Mouse (Mus musculus) embryonic stem cell, embryonic (primary cell): ENCODE results near the gene Nmrk1.

Experiments used
- CTCF ChIA-PET, 4 experiments: fragments of 300-600 bp in 2 of 4; fragments of 350-600 bp in 2 of 4; sonication (Branson Sonifier 250); formaldehyde crosslinking; loops; one replicate each; lab custom pipeline; 2022; ENCODE audit warnings: inconsistent platforms in 2 of 4; lab: Charles Lee
- POLR2A ChIA-PET, 4 experiments: fragments of 300-600 bp in 2 of 4; fragments of 350-600 bp in 2 of 4; sonication (Branson Sonifier 250); formaldehyde crosslinking; loops; one replicate each; lab custom pipeline; 2022; ENCODE audit warnings: antibody characterized with exemption in 4 of 4, inconsistent platforms in 1 of 4; lab: Charles Lee

The Nmrk1 gene

GRCm38 (mm10) chr19:18654984-18655383 lies 23.2 kb downstream of the Nmrk1 start:
- POLR2A ChIA-PET, result interaction anchor here in 3 of 4 experiments (0.7 to 4.8 kb wide), 33 partner anchors 8 to 298 kb away, joined by 3 to 56 read pairs (median 6); partner anchors contain the start of genes Carnmt1 (in 3 of the 3), Nmrk1 (in 2 of the 3), Ostf1 (in 2 of the 3) and D030056L22Rik (in 1 of the 3)

GRCm38 (mm10) chr19:18655999-18656398 lies 24.2 kb downstream of the Nmrk1 start:
- POLR2A ChIA-PET, result interaction anchor here in 3 of 4 experiments (0.6 to 4.8 kb wide), 37 partner anchors 9 to 1233 kb away, joined by 3 to 56 read pairs (median 5); partner anchors contain the start of genes Carnmt1 (in 3 of the 3), Nmrk1 (in 3 of the 3), D030056L22Rik (in 2 of the 3) and Ostf1 (in 2 of the 3)
- CTCF ChIA-PET, result interaction anchor here in 1 of 4 experiments (2.0 kb wide), 1 partner anchor 17 kb away, joined by 10 read pairs; no protein-coding TSS in a partner anchor

More at GRCm38 (mm10) chr19:18654984-18655383, 23.2 kb downstream of the Nmrk1 start:
- CTCF ChIA-PET, result interaction anchor here in 3 of 4 experiments (1.5 to 2.0 kb wide), 3 partner anchors 15 to 16 kb away, joined by 6 to 10 read pairs (median 10); no protein-coding TSS in a partner anchor

- ChIA-PET CTCF (interaction anchor here in 3 of 4 experiments (0.6 to 1.0 kb wide), 3 partner anchors 19 to 20 kb away, joined by 3 read pairs; no protein-coding TSS in a partner anchor), POLR2A (interaction anchor here in 3 of 4 experiments (0.7 to 2.0 kb wide), 5 partner anchors 11 to 57 kb away, joined by 3 to 19 read pairs (median 4); partner anchors contain the start of genes Carnmt1 (in 2 of the 3), Nmrk1 (in 1 of the 3) and Ostf1 (in 1 of the 3))
These were observed 26.7 kb downstream of the Nmrk1 start for GRCm38 (mm10) chr19:18658473-18658872.

GRCm38 (mm10) chr19:18659349-18659748 lies 27.6 kb downstream of the Nmrk1 start:
- POLR2A ChIA-PET, result interaction anchor here (0.5 to 2.0 kb wide), 14 partner anchors 10 to 56 kb away, joined by 3 to 19 read pairs (median 4); partner anchors contain the start of genes Carnmt1 (in 2 of the 4), Nmrk1 (in 2 of the 4) and Ostf1 (in 2 of the 4)
- CTCF ChIA-PET, result interaction anchor here in 1 of 4 experiments (1.0 kb wide), 1 partner anchor 20 kb away, joined by 3 read pairs; no protein-coding TSS in a partner anchor

- CTCF ChIA-PET, result interaction anchor here in 1 of 4 experiments (1.4 to 1.5 kb wide), 2 partner anchors 14 to 21 kb away, joined by 3 read pairs; no protein-coding TSS in a partner anchor
- POLR2A ChIA-PET, result interaction anchor here in 2 of 4 experiments (0.5 to 2.6 kb wide), 10 partner anchors 9 to 54 kb away, joined by 3 to 19 read pairs (median 7); partner anchors contain the start of genes Carnmt1 (in 2 of the 2), Nmrk1 (in 1 of the 2) and Ostf1 (in 1 of the 2)
These were observed 28.7 kb downstream of the Nmrk1 start for GRCm38 (mm10) chr19:18660466-18660865.

- ChIA-PET CTCF (interaction anchor here in 3 of 4 experiments (1.1 to 1.5 kb wide), 4 partner anchors 15 to 22 kb away, joined by 3 read pairs; no protein-coding TSS in a partner anchor), POLR2A (interaction anchor here in 2 of 4 experiments (0.5 to 2.6 kb wide), 6 partner anchors 9 to 53 kb away, joined by 3 to 10 read pairs (median 4); partner anchors contain the start of genes Carnmt1 (in 2 of the 2), Nmrk1 (in 1 of the 2) and Ostf1 (in 1 of the 2))
These were observed 29.9 kb downstream of the Nmrk1 start for GRCm38 (mm10) chr19:18661683-18662082.

- ChIA-PET POLR2A (interaction anchor here in 3 of 4 experiments (1.0 to 2.9 kb wide), 8 partner anchors 9 to 56 kb away, joined by 3 to 10 read pairs (median 3); partner anchors contain the start of genes Nmrk1 (in 1 of the 3) and Ostf1 (in 1 of the 3)), CTCF (interaction anchor here in 1 of 4 experiments (1.4 kb wide), 1 partner anchor 24 kb away, joined by 3 read pairs; no protein-coding TSS in a partner anchor)
These were observed 32.2 kb downstream of the Nmrk1 start for GRCm38 (mm10) chr19:18663904-18664303.

- CTCF ChIA-PET, result no interaction called here
These were observed 35.2 kb downstream of the Nmrk1 start for GRCm38 (mm10) chr19:18666966-18667365.

GRCm38 (mm10) chr19:18669551-18669950 lies 37.8 kb downstream of the Nmrk1 start:
- POLR2A ChIA-PET, result interaction anchor here in 3 of 4 experiments (0.8 to 6.8 kb wide), 42 partner anchors 8 to 102 kb away, joined by 3 to 86 read pairs (median 7); partner anchors contain the start of genes Nmrk1 (in 3 of the 3), Ostf1 (in 3 of the 3) and D030056L22Rik (in 2 of the 3)
- CTCF ChIA-PET, result interaction anchor here in 2 of 4 experiments (1.1 to 1.7 kb wide), 2 partner anchors 30 kb away, joined by 4 to 11 read pairs; no protein-coding TSS in a partner anchor

More at GRCm38 (mm10) chr19:18666966-18667365, 35.2 kb downstream of the Nmrk1 start:
- POLR2A ChIA-PET, result no interaction called here

GRCm38 (mm10) chr19:18670608-18671007 lies 38.9 kb downstream of the Nmrk1 start, which contains the start of gene Carnmt1:
Gene Carnmt1 (plus strand): TSS chr19:18670764.
- ChIA-PET POLR2A (interaction anchor here (0.6 to 6.8 kb wide), 73 partner anchors 8 to 1518 kb away, joined by 3 to 86 read pairs (median 5); partner anchors contain the start of genes Nmrk1 (in 4 of the 4), Ostf1 (in 4 of the 4), D030056L22Rik (in 3 of the 4) and Rfk (in 1 of the 4)), CTCF (interaction anchor here in 2 of 4 experiments (1.0 to 1.7 kb wide), 4 partner anchors 16 to 31 kb away, joined by 4 to 11 read pairs (median 6); no protein-coding TSS in a partner anchor)

GRCm38 (mm10) chr19:18671056-18671741 lies 39.4 kb downstream of the Nmrk1 start:
- POLR2A ChIA-PET, result interaction anchor here (0.6 to 6.8 kb wide), 69 partner anchors 8 to 1518 kb away, joined by 3 to 86 read pairs (median 5); partner anchors contain the start of genes Nmrk1 (in 4 of the 4), Ostf1 (in 4 of the 4), D030056L22Rik (in 3 of the 4) and Rfk (in 1 of the 4)
- CTCF ChIA-PET, result interaction anchor here in 1 of 4 experiments (1.0 to 1.7 kb wide), 3 partner anchors 17 to 32 kb away, joined by 4 to 11 read pairs (median 7); no protein-coding TSS in a partner anchor

GRCm38 (mm10) chr19:18672498-18672897 lies 40.7 kb downstream of the Nmrk1 start:
- ChIA-PET CTCF (interaction anchor here in 2 of 4 experiments (0.9 to 1.4 kb wide), 3 partner anchors 15 to 33 kb away, joined by 3 to 7 read pairs (median 3); no protein-coding TSS in a partner anchor), POLR2A (interaction anchor here (0.6 to 6.8 kb wide), 39 partner anchors 10 to 1781 kb away, joined by 3 to 86 read pairs (median 6); partner anchors contain the start of genes Nmrk1 (in 3 of the 4), Ostf1 (in 3 of the 4) and D030056L22Rik (in 2 of the 4))

- ChIA-PET CTCF (interaction anchor here in 3 of 4 experiments (0.7 to 1.4 kb wide), 4 partner anchors 10 to 34 kb away, joined by 3 to 7 read pairs (median 4); no protein-coding TSS in a partner anchor), POLR2A (interaction anchor here (0.6 to 6.8 kb wide), 42 partner anchors 9 to 1276 kb away, joined by 3 to 86 read pairs (median 6); partner anchors contain the start of genes Nmrk1 (in 3 of the 4), Ostf1 (in 3 of the 4) and D030056L22Rik (in 2 of the 4))
These were observed 41.4 kb downstream of the Nmrk1 start for GRCm38 (mm10) chr19:18673116-18673515.

- POLR2A ChIA-PET, result interaction anchor here in 3 of 4 experiments (0.6 to 7.1 kb wide), 17 partner anchors 8 to 75 kb away, joined by 3 to 76 read pairs (median 4); partner anchors contain the start of genes Carnmt1 (in 2 of the 3), D030056L22Rik (in 1 of the 3), Nmrk1 (in 1 of the 3) and Ostf1 (in 1 of the 3)
These were observed 50.4 kb downstream of the Nmrk1 start for GRCm38 (mm10) chr19:18682142-18682541.

GRCm38 (mm10) chr19:18687556-18687955 lies 55.8 kb downstream of the Nmrk1 start:
- POLR2A ChIA-PET, result interaction anchor here (0.5 to 7.1 kb wide), 13 partner anchors 8 to 117 kb away, joined by 3 to 76 read pairs (median 4); partner anchors contain the start of genes Carnmt1 (in 2 of the 4) and D030056L22Rik (in 1 of the 4)
- CTCF ChIA-PET, result interaction anchor here (0.5 to 1.4 kb wide), 6 partner anchors 9 to 659 kb away, joined by 3 to 7 read pairs (median 4); no protein-coding TSS in a partner anchor

More at GRCm38 (mm10) chr19:18682142-18682541, 50.4 kb downstream of the Nmrk1 start:
- CTCF ChIA-PET, result interaction anchor here in 2 of 4 experiments (0.6 to 1.6 kb wide), 3 partner anchors 43 to 541 kb away, joined by 3 to 5 read pairs (median 4); no protein-coding TSS in a partner anchor

- POLR2A ChIA-PET, result interaction anchor here in 2 of 4 experiments (0.9 to 2.8 kb wide), 9 partner anchors 8 to 73 kb away, joined by 3 to 16 read pairs (median 5); partner anchors contain the start of genes Carnmt1 (in 1 of the 2) and D030056L22Rik (in 1 of the 2)
- CTCF ChIA-PET, result interaction anchor here in 1 of 4 experiments (1.6 kb wide), 1 partner anchor 53 kb away, joined by 4 read pairs; no protein-coding TSS in a partner anchor
These were observed 60.4 kb downstream of the Nmrk1 start for GRCm38 (mm10) chr19:18692176-18692575.
